Mouse (Mus musculus) heart, embryonic 10.5 days (tissue): ENCODE data around the gene Gm20479. TPM values are rescaled to one million over a fixed set of nuclear protein-coding genes. Genes with fewer than 3 reads are reported as not detected.

Experiments used
- DNase-seq: peaks from one replicate; pipeline ENCODE4 v3.0.0-alpha.2; 2017; ENCODE audit warnings: low spot score
- H3K27ac ChIP-seq: fragments of 300-500 bp; sonication (generic); 2 replicates; pipeline ENCODE4 v1.5.1; 2016; ENCODE audit warnings: mild to moderate bottlenecking
- H3K27me3 ChIP-seq: fragments of 300-500 bp; sonication (generic); 2 replicates; pipeline ENCODE4 v1.6.1; 2016; ENCODE audit warnings: mild to moderate bottlenecking; ENCODE audit not compliant: poor library complexity, insufficient read depth, severe bottlenecking
- H3K36me3 ChIP-seq: fragments of 300-500 bp; sonication (generic); 2 replicates; pipeline ENCODE4 v1.6.1; 2016; ENCODE audit warnings: mild to moderate bottlenecking, moderate library complexity
- H3K4me1 ChIP-seq: fragments of 300-500 bp; sonication (generic); 2 replicates; pipeline ENCODE4 v1.6.1; 2016; ENCODE audit warnings: mild to moderate bottlenecking
- H3K4me3 ChIP-seq: fragments of 300-500 bp; sonication (generic); 2 replicates; pipeline ENCODE4 v1.5.1; 2016; ENCODE audit warnings: mild to moderate bottlenecking, moderate library complexity
- H3K9me3 ChIP-seq: fragments of 300-500 bp; sonication (generic); 2 replicates; pipeline ENCODE4 v1.6.1; 2016; ENCODE audit warnings: mild to moderate bottlenecking, moderate library complexity
- WGBS: fragments of 180-500 bp; shearing (Covaris S2); methylation state at CpG from one replicate; pipeline ENCODE4 v1.1.7; 2016; 5-methylcytosine and 5-hydroxymethylcytosine counted together
- polyA plus RNA-seq: library from polyadenylated mRNA; unstranded; fragments of >200 nt; fragmentation: Nextera tagmentation; extraction: Ambion mirVana; gene quantifications from 2 replicates; pipeline ENCODE4 v1.2.1, GENCODE M21; 2016

The Gm20479 gene
- polyA plus RNA-seq, 1 experiment from 2014 or later: 1.3 TPM

DNA sequence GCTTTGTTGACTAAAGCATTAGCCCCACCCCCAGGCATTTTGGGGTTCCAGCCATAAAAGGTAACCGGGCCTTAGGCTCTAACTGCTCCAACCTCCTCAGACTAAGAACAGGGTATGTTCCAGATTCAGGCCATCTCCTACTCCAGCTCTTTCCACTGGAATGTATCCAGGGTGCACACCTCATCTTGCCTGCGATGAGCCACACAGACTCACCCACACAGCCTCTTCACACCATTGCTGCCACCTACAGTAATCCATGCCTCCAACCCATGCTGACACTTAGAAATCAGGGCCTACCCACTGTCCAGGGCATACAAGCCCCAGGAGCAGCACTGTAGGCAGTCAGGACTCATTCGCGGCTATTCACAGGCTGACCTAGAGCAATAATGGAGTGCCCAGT lies 18.1 kb downstream of the Gm20479 start:
- no peak for DNase-seq
- WGBS: 75% methylated on average over 4 of the region's 4 CpGs
- H3K27me3 ChIP-seq: peaks cover 59% of the 10 kb centered on the region
- H3K4me3 ChIP-seq: no peak overlapping the region
- no peaks in the 10 kb centered on the region for H3K9me3 ChIP-seq
- H3K4me1 ChIP-seq: peaks cover 31% of the 10 kb centered on the region
- peaks cover 19% of the 10 kb centered on the region for H3K36me3 ChIP-seq
- no peak overlapping the region for H3K27ac ChIP-seq

DNA sequence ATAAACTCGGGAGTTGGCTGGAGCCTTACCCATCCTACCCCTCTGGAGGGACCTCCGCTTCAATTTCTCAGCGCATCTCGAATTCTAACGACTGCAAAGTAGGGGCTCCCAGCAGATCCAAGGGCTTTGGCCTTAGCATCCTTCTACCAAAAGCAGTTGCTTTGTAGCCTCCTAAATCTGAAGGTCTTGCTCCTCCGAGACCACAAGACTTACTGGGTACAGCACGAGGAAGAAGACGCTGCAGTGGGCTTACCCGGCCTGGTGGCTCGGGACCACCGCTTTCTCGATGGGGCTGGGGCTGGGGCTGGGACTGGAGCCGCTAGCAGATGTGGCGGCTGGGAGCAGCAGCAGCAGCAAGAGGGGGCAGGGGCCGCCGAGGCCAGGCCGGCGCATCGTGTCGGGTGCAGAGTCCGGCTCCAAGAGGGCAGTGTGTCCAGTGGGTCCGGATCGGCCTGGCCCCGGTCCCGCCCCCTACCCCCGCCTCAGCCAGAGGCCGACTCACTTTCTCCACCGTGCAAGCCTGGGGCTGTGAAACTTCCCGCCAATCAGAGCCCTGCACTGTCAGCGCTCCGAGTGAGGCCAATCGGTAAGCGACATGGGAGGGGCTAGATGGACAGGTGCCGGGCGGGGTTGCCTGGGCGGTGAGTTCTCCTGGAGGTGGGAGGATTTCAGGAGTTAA lies 19.9 kb downstream of the Gm20479 start, which contains the start of gene Ltbp4:
TSS of gene Ltbp4 (minus strand) at position 518 of the 679 bp plus-strand sequence.
- peaks cover 8% of the 10 kb centered on the region for H3K36me3 ChIP-seq
- peak; percentile 90 for DNase-seq
- WGBS: under 1% methylated on average over 36 of the region's 36 CpGs
- peaks cover 77% of the 10 kb centered on the region for H3K27me3 ChIP-seq
- no peaks in the 10 kb centered on the region for H3K9me3 ChIP-seq
- peak within 1 kb of the TSS; percentile 56; the same call in 1 of the 2 replicates for H3K27ac ChIP-seq
- H3K4me1 ChIP-seq: peaks cover 47% of the 10 kb centered on the region
- peak within 1 kb of the TSS; percentile 58 for H3K4me3 ChIP-seq

DNA sequence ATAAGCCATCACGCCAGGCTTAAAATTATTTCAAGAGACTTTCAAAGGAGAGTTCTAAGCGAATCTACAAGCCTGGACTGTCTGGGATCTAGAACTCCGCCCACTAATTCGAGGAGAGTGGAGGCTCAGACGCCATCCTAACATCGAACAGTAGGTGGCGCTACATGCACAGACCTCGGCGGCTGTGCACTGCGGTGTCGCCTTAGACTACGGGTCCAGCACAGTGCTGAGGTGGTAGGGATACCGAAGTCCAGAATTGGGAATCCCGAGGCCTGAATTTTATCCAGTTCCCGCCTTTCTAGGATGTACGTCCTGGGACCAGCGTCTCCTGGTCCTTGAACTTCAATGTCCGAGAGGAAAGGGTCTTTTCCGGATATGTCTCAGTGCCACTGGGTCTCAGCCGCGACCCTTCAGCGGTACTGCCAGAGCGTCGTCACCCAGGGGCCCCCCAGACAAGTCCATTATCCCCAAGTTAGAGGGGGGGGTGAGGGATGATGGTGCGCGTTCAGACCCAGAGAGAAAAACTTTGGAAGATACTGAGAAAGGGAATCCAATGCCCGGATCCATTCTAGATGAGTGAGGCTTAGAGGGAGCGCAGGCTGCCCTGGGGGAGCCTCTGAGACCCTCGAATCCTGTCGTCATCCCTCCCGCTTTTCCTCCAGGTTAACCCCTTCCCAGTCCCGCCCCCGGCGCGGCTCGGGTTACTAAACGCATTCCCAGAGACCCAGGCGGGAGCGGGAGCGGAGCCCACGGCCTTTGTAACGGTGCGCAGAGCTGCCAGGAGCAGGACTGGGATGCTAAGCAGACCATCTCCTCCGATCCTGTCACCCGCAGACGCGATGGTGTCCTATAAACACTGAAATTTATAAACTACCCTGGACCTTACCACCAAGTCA lies 21.0 kb downstream of the Gm20479 start:
- WGBS: under 1% methylated on average over 47 of the region's 47 CpGs
- H3K4me1 ChIP-seq: peaks cover 53% of the 10 kb centered on the region
- peak; percentile 93 for DNase-seq
- H3K27ac ChIP-seq: peak overlapping the region; percentile 56; the same call in 1 of the 2 replicates
- 0 out of 2 replicates have a peak, but pooled peaks cover 2% of the 10 kb centered on the region for H3K36me3 ChIP-seq
- peaks cover 85% of the 10 kb centered on the region for H3K27me3 ChIP-seq
- no peaks in the 10 kb centered on the region for H3K9me3 ChIP-seq
- H3K4me3 ChIP-seq: peak overlapping the region; percentile 58

DNA sequence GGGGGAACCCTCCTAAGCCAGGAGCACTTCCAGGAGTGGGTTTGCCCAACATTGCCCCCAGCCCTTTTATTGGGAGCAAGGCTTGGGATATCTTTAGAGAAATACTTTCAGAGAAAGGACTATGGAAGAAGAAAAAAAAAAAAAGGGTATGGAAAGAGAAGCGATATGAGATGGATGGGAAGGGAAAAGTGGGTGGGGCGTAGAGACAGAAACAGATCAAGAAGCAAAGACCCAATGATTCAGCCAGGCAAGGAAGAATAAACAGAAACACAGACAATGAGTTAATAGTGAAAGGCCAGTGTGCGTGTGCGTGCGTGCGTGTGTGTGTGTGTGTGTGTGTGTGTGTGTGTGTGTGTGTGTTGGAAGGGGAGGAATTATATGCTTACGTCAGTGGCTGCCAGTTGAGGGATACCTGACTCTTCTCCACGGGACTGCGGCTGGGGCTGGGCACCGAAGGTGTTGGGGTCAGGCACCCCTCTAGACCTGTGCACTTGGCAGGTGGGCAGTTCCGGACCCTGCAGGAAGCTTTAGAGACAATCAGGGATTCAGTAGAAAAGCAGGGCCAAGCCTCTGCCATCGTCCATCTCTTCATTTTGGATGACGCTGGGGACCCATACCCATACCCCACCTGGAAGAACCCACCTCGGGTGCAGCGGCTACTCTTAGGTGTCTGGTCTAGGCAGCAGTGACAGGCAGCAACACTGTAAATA lies 22.1 kb downstream of the Gm20479 start:
- DNase-seq: peak; percentile 74
- Histone ChIP-seq H3K9me3 (no peaks in the 10 kb centered on the region), H3K27me3 (peaks cover 93% of the 10 kb centered on the region), H3K4me1 (peaks cover 63% of the 10 kb centered on the region), H3K27ac (no peak overlapping the region), H3K4me3 (peak overlapping the region; percentile 65; the same call in 1 of the 2 replicates), H3K36me3 (no peaks in the 10 kb centered on the region)
- 58% methylated on average over 15 of the region's 15 CpGs for WGBS

DNA sequence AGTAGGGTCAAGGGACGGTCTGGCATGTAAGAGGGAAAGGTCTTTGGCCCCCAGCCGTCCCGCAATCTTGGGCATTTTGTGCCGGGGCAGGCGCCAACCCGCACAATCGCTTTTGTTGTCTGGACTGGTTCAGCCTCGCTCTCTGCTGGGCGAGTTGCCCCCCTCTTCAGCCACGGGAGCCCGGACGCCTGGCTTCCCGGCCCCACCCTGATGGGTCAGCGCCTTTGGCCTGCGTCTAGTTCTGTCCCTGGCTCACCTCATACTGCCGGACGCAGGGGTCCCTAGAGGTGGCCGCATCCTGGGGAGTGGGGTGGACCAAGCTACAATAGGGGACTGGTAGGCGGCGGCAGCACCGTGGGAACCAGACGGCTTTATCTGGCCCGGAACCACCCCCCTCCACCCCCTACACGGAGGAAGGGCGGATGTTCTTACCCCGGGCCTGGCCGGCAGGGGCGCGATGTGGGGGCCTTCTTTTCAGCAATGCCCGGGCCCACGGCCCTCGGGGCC lies 22.8 kb downstream of the Gm20479 start:
- H3K9me3 ChIP-seq: no peaks in the 10 kb centered on the region
- WGBS: 2% methylated on average over 32 of the region's 32 CpGs
- H3K27ac ChIP-seq: peak overlapping the region; percentile 81
- peaks cover 67% of the 10 kb centered on the region for H3K4me1 ChIP-seq
- no peak for DNase-seq
- peaks cover 99% of the 10 kb centered on the region for H3K27me3 ChIP-seq
- no peaks in the 10 kb centered on the region for H3K36me3 ChIP-seq
- H3K4me3 ChIP-seq: peak overlapping the region; percentile 65

DNA sequence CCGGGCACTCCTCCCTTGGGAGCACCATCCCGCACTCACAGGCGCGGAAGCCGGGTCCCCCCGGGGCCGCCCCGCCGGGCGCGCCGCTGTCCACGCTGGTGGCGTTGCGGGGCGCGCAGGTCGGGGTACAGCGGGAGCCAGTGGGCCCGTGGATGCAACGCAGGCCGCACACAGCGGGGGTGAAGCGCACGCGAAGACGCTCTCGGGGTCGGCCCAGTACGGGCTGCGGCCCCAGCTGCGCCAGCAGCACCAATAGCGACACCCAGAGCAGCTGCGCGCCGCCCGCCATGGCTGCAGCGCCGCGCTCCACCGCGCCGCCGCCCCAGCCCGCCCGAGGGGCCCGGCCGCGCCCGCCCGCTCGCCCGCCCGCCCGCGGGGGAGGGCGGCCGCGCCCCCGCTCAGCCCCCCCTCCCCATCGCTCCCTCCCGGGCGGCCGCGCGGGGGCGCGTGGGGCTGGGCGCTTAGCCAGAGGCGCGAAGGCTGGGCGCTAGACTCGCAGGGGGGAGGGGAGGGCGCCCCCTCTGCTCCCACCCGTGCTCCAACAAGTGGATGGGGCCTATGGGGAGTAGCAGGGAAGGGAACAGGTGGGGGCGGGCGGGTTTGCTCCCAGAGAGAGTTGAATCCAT lies 23.8 kb downstream of the Gm20479 start:
- Histone ChIP-seq H3K27ac (peak overlapping the region; percentile 81), H3K36me3 (no peaks in the 10 kb centered on the region), H3K4me3 (peak overlapping the region; percentile 65), H3K9me3 (no peaks in the 10 kb centered on the region), H3K4me1 (peaks cover 71% of the 10 kb centered on the region), H3K27me3 (peaks cover 99% of the 10 kb centered on the region)
- under 1% methylated on average over 70 of the region's 77 CpGs for WGBS
- DNase-seq: no peak

DNA sequence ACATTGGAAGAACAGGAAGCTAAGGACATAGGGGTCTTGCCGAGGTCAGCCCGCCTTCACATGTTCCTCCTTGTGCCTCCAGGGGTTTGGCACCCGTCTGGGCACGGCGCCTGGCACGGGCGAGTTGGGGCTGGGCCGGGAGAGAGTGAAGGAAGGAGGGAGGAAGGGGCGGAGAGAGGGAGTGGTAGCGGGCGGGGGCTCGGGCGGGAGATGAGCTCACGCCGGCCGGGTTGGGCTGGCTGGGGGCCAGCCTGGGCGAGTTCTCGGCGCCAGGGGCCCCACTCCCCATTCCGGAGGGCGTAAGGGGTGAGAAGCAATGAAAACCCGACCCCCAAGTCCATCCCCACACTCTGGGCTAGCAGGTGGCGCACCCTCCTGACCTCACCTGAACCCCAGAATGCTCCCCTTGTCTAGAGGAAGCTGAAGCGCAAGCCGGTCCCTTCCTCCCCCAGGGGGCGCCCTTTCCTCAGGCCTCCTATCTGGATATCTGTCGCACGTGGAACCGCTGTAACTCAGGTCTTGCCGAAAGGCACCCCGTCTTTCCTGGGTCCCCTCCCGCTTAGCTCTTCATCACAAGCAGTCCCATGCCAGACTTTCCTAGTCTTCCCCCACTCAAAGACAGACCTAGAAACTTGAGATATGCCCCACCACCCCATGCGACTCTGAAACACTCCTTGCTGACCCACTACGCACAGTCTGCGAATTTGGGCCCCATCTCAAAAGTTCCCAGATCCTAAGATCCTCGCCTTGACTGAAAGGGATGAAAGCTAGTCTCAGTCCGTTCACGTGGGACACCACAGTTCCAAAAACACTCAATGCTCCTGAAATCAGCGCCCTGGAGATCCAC lies 24.6 kb downstream of the Gm20479 start:
- H3K4me1 ChIP-seq: peaks cover 66% of the 10 kb centered on the region
- H3K36me3 ChIP-seq: no peaks in the 10 kb centered on the region
- peak overlapping the region; percentile 65 for H3K4me3 ChIP-seq
- no peaks in the 10 kb centered on the region for H3K9me3 ChIP-seq
- 1% methylated on average over 39 of the region's 39 CpGs for WGBS
- DNase-seq: no peak
- H3K27ac ChIP-seq: peak overlapping the region; percentile 81
- H3K27me3 ChIP-seq: peaks cover 99% of the 10 kb centered on the region

DNA sequence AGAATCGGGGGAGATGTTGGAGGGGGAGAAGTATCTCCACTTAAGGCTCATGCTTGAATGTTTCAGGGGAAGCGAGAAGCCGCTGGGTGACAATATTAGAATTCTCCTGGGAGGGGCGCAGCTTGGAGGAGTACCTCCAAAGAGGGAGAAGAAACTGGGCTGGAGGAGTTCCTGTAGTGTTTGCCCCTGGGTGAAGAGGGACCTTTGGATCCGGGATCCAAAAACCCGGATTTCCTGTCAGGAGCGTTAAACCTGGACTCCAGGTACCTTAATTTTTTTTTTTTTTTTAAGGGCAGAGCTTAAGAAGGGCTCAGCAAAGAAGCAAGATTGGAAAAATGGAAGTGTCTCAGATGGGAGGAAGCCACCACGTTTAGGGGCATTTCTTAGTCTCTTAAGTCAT lies 25.4 kb downstream of the Gm20479 start:
- DNase-seq: no peak
- H3K36me3 ChIP-seq: no peaks in the 10 kb centered on the region
- H3K4me1 ChIP-seq: peaks cover 59% of the 10 kb centered on the region
- no peaks in the 10 kb centered on the region for H3K9me3 ChIP-seq
- H3K27me3 ChIP-seq: peaks cover 99% of the 10 kb centered on the region
- no peak overlapping the region for H3K27ac ChIP-seq
- H3K4me3 ChIP-seq: peak overlapping the region; percentile 65
- WGBS: 6% methylated on average over 8 of the region's 8 CpGs

DNA sequence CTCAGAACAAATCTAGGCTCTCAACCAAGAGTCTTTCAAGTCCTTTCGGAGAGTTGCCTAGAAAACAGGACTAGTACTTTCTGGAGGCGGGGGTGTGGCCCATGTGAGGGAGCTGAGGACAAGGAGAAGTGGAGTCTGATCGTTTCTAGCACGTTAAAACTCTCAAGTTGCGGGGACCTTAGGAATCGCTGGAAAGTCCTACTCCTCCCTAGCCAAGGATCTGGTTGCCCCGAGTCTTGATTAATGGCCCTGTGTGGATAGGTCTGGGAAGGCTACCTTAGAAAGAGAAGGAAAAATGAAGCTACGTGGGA lies 25.7 kb downstream of the Gm20479 start:
- H3K36me3 ChIP-seq: no peaks in the 10 kb centered on the region
- H3K9me3 ChIP-seq: no peaks in the 10 kb centered on the region
- H3K27me3 ChIP-seq: peaks cover 99% of the 10 kb centered on the region
- no peak overlapping the region for H3K27ac ChIP-seq
- peaks cover 59% of the 10 kb centered on the region for H3K4me1 ChIP-seq
- WGBS: 4% methylated on average over 8 of the region's 8 CpGs
- H3K4me3 ChIP-seq: peak overlapping the region; percentile 65
- DNase-seq: no peak

DNA sequence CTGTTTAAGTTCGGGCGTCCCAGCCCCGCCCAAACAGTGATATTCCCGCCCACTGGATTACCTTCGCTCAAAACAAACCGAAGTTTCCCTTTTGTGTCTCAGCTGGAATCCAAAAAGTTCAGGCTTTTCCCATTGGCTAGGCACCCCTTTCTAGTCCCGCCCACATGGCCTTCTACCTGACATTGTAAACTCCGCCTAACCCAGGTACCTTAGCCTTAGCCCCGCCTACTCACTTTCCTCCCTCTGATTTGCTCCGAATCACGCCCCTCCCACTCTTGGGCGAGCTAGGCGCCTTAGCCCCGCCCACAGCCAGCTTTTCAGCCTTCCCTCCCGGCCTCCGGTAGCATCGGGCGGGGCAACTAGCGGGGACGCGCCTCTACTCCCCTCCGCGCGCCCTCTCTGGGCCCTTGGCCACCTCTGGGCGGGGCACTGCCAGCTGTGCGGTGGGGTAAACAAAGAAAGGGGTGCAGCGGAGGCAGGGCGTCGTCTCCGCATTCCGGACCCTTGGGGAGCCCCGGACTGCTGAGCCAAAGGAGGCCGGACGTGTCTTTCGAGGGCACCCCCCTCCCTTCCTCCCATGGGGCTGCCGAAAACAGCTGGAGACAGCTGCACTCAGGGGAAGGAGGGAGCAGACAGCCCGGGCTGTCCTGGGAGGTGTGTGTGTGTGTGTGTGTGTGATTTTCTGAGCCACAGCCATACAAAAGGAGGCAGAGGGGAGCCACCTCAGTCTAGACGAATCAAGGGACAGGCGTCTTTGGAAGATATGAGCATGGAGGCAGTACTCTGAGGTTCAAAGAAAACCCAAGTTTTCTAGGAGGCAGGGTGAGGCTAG lies 26.3 kb downstream of the Gm20479 start:
- peaks cover 100% of the 10 kb centered on the region for H3K27me3 ChIP-seq
- no peaks in the 10 kb centered on the region for H3K36me3 ChIP-seq
- H3K4me1 ChIP-seq: peaks cover 63% of the 10 kb centered on the region
- H3K27ac ChIP-seq: peak overlapping the region; percentile 44; the same call in 1 of the 2 replicates
- DNase-seq: peak; percentile 94
- no peaks in the 10 kb centered on the region for H3K9me3 ChIP-seq
- WGBS: under 1% methylated on average over 39 of the region's 39 CpGs
- H3K4me3 ChIP-seq: peak overlapping the region; percentile 65

DNA sequence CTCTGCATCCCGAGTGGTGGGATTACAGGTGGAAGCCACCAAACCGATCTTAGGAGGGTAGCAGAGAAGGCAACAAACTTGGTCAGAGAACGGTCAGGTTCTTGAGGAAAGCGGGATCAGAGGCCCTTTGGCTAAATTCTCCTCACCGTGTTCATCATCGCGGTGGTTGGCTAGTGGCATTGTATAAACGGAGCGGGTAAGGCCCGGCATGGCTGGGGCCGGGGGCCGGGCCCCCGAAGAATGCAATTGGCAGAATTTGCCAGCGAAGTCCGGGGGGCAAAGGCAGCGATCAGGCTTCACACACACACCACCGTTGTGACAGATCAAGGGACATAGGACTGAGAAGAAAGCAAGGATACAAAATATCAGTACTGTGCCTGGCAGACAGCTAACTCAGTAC lies 27.2 kb downstream of the Gm20479 start:
- WGBS: 20% methylated on average over 17 of the region's 17 CpGs
- peaks cover 67% of the 10 kb centered on the region for H3K4me1 ChIP-seq
- H3K27me3 ChIP-seq: peaks cover 100% of the 10 kb centered on the region
- no peak for DNase-seq
- no peaks in the 10 kb centered on the region for H3K9me3 ChIP-seq
- no peak overlapping the region for H3K27ac ChIP-seq
- H3K36me3 ChIP-seq: no peaks in the 10 kb centered on the region
- H3K4me3 ChIP-seq: peak overlapping the region; percentile 65; the same call in 1 of the 2 replicates
